Mouse (Mus musculus): ENCODE results near the gene Lrrk1. TPM values are rescaled to one million over a fixed set of nuclear protein-coding genes. Genes with fewer than 3 reads are reported as not detected.

Gene Lrrk1
- polyA plus RNA-seq, 2 experiments, result 2.3 to 3.1 TPM

- H3K4me3 ChIP-seq (ENCODE audit: insufficient read depth in 1 of 2, low read depth in 2 of 2, low read length in 2 of 2), result peak overlapping the region; percentile 5 to 8; a peak in 1 of 4 replicates
- no peaks in the 10 kb centered on the region; the same call in 1 of the 2 replicates for H3K36me3 ChIP-seq (replicated peaks; ENCODE audit: control insufficient read depth, insufficient read depth, low read depth)
- H3K27me3 ChIP-seq (ENCODE audit: control insufficient read depth, insufficient read depth, low read length), result no peaks in the 10 kb centered on the region
- peak; percentile 99 for ATAC-seq (ENCODE audit: insufficient read depth)
- peaks cover 21 to 23% of the 10 kb centered on the region in 2 experiments for H3K4me1 ChIP-seq (replicated peaks; ENCODE audit: control insufficient read depth in 2 of 2, insufficient read depth in 2 of 2, low read length in 1 of 2)
- 53% methylated on average over 6 of the region's 6 CpGs for WGBS (ENCODE audit: insufficient replicate concordance)
- H3K9me3 ChIP-seq (ENCODE audit: control insufficient read depth, low read length), result no peaks in the 10 kb centered on the region
- DNase-seq (ENCODE audit: low read depth in 3 of 3, low spot score in 3 of 3), result peak; percentile 77 to 86 (median 82)
- no peak for TF ChIP-seq CTCF (IDR thresholded peaks at IDR 0.05; ENCODE audit: low read depth)
- peak; percentile 88 for TF ChIP-seq EP300 (IDR thresholded peaks at IDR 0.05; ENCODE audit: low read depth)
- peak overlapping the region; percentile 57 for H3K4me2 ChIP-seq (ENCODE audit: low read depth)
- H3K9ac ChIP-seq (replicated peaks), result peak overlapping the region; percentile 53; the same call in 1 of the 2 replicates
- peak overlapping the region; percentile 67 for H3K27ac ChIP-seq
These were observed 121.0 kb downstream of the Lrrk1 start for GRCm38 (mm10) chr7:66266942-66267850.

- H3K4me1 ChIP-seq (replicated peaks; ENCODE audit: control insufficient read depth in 2 of 2, insufficient read depth in 2 of 2, low read length in 1 of 2), result peaks cover 21 to 23% of the 10 kb centered on the region in 2 experiments
- no peak for TF ChIP-seq EP300 (IDR thresholded peaks at IDR 0.05; ENCODE audit: low read depth)
- no peak for TF ChIP-seq CTCF (IDR thresholded peaks at IDR 0.05; ENCODE audit: low read depth)
- H3K9me3 ChIP-seq (ENCODE audit: control insufficient read depth, low read length), result no peaks in the 10 kb centered on the region
- DNase-seq (ENCODE audit: low read depth in 3 of 3, low spot score in 3 of 3) (no peak), ATAC-seq (ENCODE audit: insufficient read depth) (no peak)
- no peak overlapping the region for H3K4me3 ChIP-seq (ENCODE audit: insufficient read depth in 1 of 2, low read depth in 2 of 2, low read length in 2 of 2)
- H3K9ac ChIP-seq (replicated peaks), result no peak overlapping the region
- 62% methylated on average over 5 of the region's 5 CpGs for WGBS (ENCODE audit: insufficient replicate concordance)
- H3K4me2 ChIP-seq (ENCODE audit: low read depth), result no peak overlapping the region
- H3K36me3 ChIP-seq (replicated peaks; ENCODE audit: control insufficient read depth, insufficient read depth, low read depth), result no peaks in the 10 kb centered on the region; the same call in none of the 2 replicates
- H3K27me3 ChIP-seq (ENCODE audit: control insufficient read depth, insufficient read depth, low read length), result no peaks in the 10 kb centered on the region
- H3K27ac ChIP-seq, result no peak overlapping the region
These were observed 124.7 kb downstream of the Lrrk1 start for GRCm38 (mm10) chr7:66263421-66263820.

GRCm38 (mm10) chr7:66262570-66263156, 125.5 kb downstream of the Lrrk1 start:
- no peaks in the 10 kb centered on the region for H3K9me3 ChIP-seq (ENCODE audit: control insufficient read depth, low read length)
- H3K27me3 ChIP-seq (ENCODE audit: control insufficient read depth, insufficient read depth, low read length), result no peaks in the 10 kb centered on the region
- DNase-seq (ENCODE audit: low read depth in 3 of 3, low spot score in 3 of 3), result no peak
- H3K36me3 ChIP-seq (replicated peaks; ENCODE audit: control insufficient read depth, insufficient read depth, low read depth), result no peaks in the 10 kb centered on the region; the same call in none of the 2 replicates
- H3K9ac ChIP-seq (replicated peaks), result no peak overlapping the region
- H3K27ac ChIP-seq, result no peak overlapping the region
- TF ChIP-seq EP300 (IDR thresholded peaks at IDR 0.05; ENCODE audit: low read depth), result no peak
- no peak for TF ChIP-seq CTCF (IDR thresholded peaks at IDR 0.05; ENCODE audit: low read depth)
- no peak overlapping the region for H3K4me2 ChIP-seq (ENCODE audit: low read depth)
- peaks cover 16% of the 10 kb centered on the region in 2 experiments for H3K4me1 ChIP-seq (replicated peaks; ENCODE audit: control insufficient read depth in 2 of 2, insufficient read depth in 2 of 2, low read length in 1 of 2)
- H3K4me3 ChIP-seq (ENCODE audit: insufficient read depth in 1 of 2, low read depth in 2 of 2, low read length in 2 of 2), result no peak overlapping the region
- 76% methylated on average over 13 of the region's 13 CpGs for WGBS (ENCODE audit: insufficient replicate concordance)
- no peak for ATAC-seq (ENCODE audit: insufficient read depth)

- H3K4me2 ChIP-seq (ENCODE audit: low read depth), result no peak overlapping the region
- no peak overlapping the region for H3K27ac ChIP-seq
- no peaks in the 10 kb centered on the region for H3K9me3 ChIP-seq (ENCODE audit: control insufficient read depth, low read length)
- no peak for ATAC-seq (ENCODE audit: insufficient read depth)
- no peak for DNase-seq (ENCODE audit: low read depth in 3 of 3, low spot score in 3 of 3)
- no peaks in the 10 kb centered on the region; a peak in 2 of 4 replicates for H3K4me1 ChIP-seq (replicated peaks; ENCODE audit: control insufficient read depth in 2 of 2, insufficient read depth in 2 of 2, low read length in 1 of 2)
- H3K36me3 ChIP-seq (replicated peaks; ENCODE audit: control insufficient read depth, insufficient read depth, low read depth), result no peaks in the 10 kb centered on the region; the same call in 1 of the 2 replicates
- H3K27me3 ChIP-seq (ENCODE audit: control insufficient read depth, insufficient read depth, low read length), result no peaks in the 10 kb centered on the region
- H3K4me3 ChIP-seq (ENCODE audit: insufficient read depth in 1 of 2, low read depth in 2 of 2, low read length in 2 of 2), result no peak overlapping the region
- WGBS (ENCODE audit: insufficient replicate concordance), result 79% methylated on average over 7 of the region's 7 CpGs
- TF ChIP-seq CTCF (IDR thresholded peaks at IDR 0.05; ENCODE audit: low read depth) (no peak), EP300 (IDR thresholded peaks at IDR 0.05; ENCODE audit: low read depth) (no peak)
- H3K9ac ChIP-seq (replicated peaks), result no peak overlapping the region
These were observed 127.3 kb downstream of the Lrrk1 start for GRCm38 (mm10) chr7:66260763-66261390.

All from liver, embryonic 14.5 days (tissue).